Mouse (Mus musculus) right cerebral cortex, adult 2 months (tissue): ENCODE data around the gene Capn2.

ENCODE experiments used
- DNase-seq, 2 experiments: peaks; one replicate each; pipeline ENCODE4 v3.0.0; 2021 to 2022; ENCODE audit warnings: low spot score in 2 of 2

The Capn2 gene

GRCm38 (mm10) chr1:182516758-182517676, at the start of gene Capn2:
Gene Capn2, minus strand, starts transcription at chr1:182517608.
- DNase-seq: peak; percentile 72 to 74

DNA sequence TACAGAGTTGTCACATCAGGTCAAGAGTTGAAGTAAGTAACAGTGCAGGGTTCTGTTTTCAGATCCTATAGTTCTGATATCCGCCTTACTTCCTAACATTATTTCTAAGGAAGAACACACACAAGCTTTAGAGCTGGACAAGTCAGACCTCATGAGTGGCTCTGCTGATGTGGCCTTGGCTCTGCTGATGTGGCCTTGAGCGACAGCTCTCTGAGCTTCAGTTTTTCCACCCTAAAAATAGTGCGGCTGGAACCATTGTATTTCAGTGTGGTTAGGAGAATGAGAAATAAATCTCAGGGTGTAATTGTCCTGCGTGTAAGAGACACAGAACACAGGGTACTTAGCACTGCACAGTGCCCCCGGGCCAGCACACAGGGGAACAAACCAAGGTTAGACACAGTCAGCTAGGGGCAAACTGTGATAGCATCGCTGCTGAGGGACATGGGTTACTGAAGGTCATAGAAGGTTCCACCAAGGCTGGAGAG, 48.0 kb upstream of the Capn2 start:
- DNase-seq: no peak

DNA sequence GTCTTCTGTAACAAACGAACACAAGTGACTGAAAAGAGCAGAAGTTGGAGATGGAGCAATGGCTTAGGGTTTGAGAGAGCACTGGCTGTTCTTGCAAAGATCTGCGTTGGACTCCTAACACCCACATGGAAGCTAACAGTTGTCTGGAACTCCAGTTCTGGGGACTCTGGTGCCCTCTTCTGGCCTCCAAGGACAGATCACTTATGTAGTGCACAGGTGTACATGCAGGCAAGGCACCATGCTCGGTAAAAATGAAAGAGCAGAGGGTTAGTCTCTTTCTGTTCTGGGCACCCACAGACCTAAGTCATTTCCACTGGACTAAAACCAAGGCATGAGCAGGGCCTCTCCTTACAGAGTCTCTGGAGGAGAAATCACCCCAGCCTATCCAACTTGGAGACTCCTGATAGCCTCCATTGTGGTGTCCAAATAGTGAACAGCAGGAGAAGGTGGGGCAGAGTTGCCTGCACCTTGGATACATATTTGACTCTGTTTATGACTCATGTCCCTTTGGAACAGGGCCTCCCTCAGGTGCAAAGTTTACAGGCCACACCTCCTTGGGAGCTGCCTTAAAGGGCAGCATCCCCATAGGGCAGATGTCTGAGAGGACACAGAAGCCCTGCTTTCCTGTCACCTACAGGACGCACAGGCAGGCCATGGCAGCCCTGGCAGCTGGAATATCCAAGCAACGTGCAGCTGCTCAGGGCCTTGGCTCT, 47.2 kb upstream of the Capn2 start, which contains the start of gene Capn8:
Gene Capn8, plus strand, starts transcription at position 600 of the 713 bp plus-strand sequence.
- DNase-seq: no peak

GRCm38 (mm10) chr1:182562576-182563370, 45.4 kb upstream of the Capn2 start:
- DNase-seq: no peak

DNA sequence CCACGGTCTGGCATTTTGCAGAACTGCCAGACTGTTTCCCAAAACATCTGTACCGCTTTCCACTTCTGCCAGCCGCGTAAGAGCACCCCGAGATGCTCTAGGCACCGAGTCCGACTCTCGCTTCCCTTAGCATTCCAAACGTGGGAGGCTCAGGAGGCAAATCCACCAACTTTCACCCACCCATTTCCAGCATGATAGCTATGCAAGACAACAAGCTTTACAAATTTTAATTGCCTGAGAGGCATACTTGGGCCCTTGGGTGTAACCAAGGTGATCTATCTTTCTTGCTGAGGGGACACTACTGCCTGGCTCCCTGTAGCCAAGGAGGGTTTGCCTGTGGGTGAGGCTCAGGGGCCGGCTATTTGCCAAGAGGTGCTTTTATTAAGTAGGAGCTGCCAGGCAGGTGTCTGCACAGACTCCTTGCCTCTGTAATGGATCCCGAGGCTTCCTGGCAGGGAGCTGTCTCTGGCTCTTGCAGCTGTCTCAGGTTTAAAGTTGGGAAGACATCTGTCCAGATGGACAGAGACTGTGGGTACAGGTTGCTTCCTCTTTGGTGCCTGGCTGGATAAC, 44.6 kb upstream of the Capn2 start:
- DNase-seq: no peak

- peak; percentile 61 to 67 for DNase-seq
These were observed 43.1 kb upstream of the Capn2 start for GRCm38 (mm10) chr1:182560390-182561098.

DNA sequence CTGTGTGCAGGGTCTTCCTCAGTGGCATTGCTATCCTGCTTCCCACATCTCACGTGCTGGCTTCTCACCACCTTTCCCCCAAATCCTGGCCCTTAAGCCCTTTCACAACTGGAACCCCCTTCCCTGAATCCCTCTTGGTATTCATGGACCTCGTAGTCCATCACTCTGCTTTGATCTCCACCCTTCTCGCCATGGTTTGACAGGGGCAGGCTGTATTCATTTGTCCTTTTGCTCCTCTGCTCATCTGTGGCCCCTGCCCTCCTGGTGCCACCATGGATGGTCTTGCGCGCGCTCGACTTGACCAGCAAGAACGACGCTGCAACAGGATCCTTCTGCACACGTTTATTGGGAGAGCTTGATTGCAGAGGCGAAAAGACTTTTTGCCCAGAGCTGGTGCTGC, 42.1 kb upstream of the Capn2 start:
- DNase-seq: no peak

DNA sequence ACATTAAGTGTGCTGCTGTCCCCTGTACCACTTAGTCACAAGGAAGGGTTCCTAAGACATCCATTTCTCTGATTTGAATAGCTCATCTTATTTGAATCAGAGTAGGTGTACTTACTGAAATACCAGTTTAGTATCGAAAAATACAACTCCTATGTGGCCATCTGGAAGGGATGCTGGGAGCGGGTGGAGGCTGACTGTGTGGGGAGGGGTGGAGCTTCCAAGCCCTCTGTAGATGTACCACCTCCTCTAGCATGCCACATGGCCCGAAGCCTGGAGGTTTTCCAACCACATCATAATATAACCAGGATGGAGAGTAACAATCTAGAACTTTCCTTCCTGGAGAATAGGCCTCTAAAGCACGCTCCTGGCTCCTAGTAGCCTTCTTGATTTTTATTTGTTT, 40.9 kb upstream of the Capn2 start:
- DNase-seq: no peak

- peak; percentile 69 to 76 for DNase-seq
These were observed 36.4 kb upstream of the Capn2 start for GRCm38 (mm10) chr1:182553649-182554375.

GRCm38 (mm10) chr1:182550761-182551160, 33.4 kb upstream of the Capn2 start:
- no peak for DNase-seq

DNA sequence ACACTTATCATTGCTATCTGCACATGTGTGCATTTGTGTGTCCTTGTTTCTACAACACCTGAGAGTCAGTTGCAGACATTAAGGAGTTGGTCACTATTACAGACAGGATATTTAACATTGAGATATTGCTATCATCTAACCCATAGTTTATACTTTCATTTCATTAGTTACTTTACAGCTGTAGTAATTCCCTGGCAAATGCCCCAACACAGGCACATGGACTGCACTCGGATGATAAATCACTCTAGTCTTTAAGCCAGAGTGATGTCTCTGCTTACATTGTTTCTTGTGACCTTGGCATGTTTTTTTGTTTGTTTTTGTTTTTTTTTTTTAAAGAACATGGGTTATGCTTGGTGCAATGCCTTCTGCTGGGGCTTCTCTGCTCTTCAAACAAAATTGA, 26.5 kb upstream of the Capn2 start:
- no peak for DNase-seq

DNA sequence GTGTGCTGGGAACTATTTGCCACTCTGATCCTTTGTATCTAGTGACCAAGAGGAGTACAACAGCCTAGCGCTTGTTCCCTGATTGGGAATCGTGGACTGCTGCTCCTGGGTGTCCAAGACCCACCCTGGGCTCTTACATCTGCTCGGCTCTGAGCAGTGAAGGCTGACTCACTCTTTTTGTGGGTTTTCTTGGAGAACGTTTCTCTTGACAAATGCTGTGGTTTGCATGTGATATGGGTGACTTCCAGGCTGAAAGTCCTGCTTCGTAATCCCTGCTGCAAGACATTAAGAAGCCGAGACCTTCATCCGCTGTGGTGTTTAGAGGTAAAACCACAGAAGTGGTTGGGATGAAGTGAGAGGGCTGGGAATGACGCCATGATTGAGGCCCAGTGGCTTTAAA, 25.7 kb upstream of the Capn2 start:
- DNase-seq: no peak

GRCm38 (mm10) chr1:182542110-182542509, 24.7 kb upstream of the Capn2 start:
- no peak for DNase-seq

GRCm38 (mm10) chr1:182539023-182539940, 21.9 kb upstream of the Capn2 start:
- DNase-seq: peak; percentile 77 to 79

- no peak for DNase-seq
These were observed 17.7 kb upstream of the Capn2 start for GRCm38 (mm10) chr1:182535080-182535481.

- no peak for DNase-seq
These were observed 16.2 kb upstream of the Capn2 start for GRCm38 (mm10) chr1:182533583-182533982.

DNA sequence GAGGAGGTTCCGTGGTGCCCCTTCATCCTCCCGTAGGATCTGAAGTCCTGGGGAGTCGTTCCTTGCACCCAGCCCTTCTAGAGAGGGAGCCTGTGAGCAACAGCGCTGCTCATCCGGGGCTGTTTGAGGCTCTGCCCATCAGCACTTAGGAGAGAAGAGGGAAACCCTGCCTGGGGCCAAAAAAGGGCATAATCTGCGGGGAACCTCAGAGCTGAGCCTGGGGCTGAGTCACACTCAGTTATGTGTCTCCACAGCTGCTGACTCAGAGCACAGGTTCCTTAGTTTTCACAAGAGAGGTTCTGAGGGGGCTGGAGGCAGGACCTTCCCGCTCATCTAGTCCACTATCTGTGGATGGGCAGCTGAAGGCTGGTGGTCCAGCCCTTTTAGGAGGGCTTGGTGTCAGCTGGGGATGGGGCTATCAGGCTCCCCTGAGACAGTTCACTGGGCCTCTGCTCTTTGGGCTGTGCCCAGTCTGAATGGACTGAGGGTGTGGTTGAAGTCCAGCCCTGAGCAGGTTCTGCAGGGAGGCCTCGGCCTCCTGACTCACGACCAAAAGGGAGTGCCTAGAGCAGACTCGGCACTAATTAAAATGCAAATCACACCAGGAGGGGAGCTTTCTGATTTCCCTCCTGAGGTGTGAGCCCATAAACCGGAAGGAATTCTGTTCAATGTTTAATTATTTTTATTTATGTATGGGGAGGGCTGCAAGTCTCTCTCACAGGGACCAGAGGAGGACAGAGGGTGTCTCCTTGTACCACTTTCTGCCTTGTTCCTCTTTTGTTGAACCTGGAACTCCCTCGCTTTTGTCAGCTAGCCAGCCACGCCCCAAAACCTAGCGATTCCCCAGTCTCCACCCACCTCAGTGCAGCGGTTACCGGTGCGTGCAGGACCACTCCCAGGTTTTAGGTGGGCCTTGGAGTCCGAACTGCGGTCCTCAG, 10.8 kb upstream of the Capn2 start:
- peak in 1 of 2 experiments; percentile 10 for DNase-seq

GRCm38 (mm10) chr1:182527261-182527766, 9.9 kb upstream of the Capn2 start:
- DNase-seq: no peak
